Mouse (Mus musculus): ENCODE results near the gene Otud1.

DNA sequence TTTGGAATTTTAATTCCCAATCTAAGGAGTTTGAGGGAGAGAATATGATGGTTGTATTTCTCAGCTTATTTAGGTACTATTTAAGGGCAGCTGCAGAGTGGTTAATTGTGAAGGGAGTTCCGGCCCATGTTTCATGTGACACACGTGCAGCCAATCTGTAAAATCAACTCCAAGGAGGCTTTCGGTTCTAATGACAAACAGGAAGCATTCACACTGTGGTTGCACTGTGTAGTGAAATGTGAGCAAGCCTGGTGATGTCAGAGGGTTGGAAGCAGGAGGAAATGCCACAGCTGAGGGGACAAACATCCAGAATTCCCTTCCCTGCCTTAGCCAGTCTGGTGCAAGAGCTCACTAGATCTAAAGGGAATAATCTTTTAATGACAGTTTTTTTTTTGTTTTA lies 8.3 kb downstream of the Otud1 start:
- no peak for TF ChIP-seq CTCF (IDR thresholded peaks at IDR 0.05; ENCODE audit: low read depth)
- TF ChIP-seq EP300 (optimal IDR thresholded peaks at IDR 0.05) = no peak
